Mouse (Mus musculus): ENCODE data around the gene Spats2. TPM values are rescaled to one million over a fixed set of nuclear protein-coding genes. Genes with fewer than 3 reads are reported as not detected.
"Not testable (repeated sequence)": the region's sequence is repeated elsewhere in the genome, so short reads cannot be mapped to it uniquely, and the experiment has no call there.

Spats2 gene
- 0.46 and 1.7 TPM in 2 replicates for total RNA-seq (2017)

DNA sequence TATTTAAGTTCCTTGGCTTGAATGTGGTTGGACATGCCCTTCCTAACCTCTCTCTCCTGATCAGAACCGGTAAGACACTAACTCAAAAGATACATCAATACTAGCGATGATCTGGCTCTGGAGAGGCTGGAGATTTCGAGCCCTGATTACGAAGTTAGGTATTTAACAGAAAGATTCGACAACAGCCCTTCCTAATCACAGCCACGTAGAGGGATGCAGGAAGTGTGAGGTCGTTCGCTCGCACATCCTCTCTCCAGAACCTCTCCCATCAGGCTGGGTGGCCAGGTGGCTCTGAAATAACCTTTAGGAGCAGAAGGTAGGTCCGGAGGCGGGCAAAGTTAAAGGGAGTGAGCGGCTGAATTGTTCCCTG lies at the start of gene Spats2:
TSS of gene Spats2 (plus strand) at position 206 of the 370 bp plus-strand sequence.
- no peak for ATAC-seq (replicated peaks; ENCODE audit: low read depth, poor library complexity, severe bottlenecking)

DNA sequence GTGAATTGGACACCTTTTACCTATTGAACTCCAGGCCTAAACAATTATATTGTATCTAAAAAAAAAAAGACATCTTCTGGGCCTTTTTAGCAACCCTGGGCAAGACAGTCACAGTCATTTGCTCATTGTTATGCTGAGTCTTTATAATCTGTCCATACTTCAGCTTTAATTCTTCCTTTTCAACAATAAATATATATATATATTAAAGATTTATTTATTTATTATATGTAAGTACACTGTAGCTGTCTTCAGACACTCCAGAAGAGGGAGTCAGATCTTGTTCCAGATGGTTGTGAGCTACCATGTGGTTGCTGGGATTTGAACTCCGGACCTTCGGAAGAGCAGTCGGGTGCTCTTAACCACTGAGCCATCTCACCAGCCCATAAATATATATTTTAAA lies 49.7 kb upstream of the Spats2 start:
- not testable (repeated sequence) for ATAC-seq (replicated peaks; ENCODE audit: low read depth, poor library complexity, severe bottlenecking)

DNA sequence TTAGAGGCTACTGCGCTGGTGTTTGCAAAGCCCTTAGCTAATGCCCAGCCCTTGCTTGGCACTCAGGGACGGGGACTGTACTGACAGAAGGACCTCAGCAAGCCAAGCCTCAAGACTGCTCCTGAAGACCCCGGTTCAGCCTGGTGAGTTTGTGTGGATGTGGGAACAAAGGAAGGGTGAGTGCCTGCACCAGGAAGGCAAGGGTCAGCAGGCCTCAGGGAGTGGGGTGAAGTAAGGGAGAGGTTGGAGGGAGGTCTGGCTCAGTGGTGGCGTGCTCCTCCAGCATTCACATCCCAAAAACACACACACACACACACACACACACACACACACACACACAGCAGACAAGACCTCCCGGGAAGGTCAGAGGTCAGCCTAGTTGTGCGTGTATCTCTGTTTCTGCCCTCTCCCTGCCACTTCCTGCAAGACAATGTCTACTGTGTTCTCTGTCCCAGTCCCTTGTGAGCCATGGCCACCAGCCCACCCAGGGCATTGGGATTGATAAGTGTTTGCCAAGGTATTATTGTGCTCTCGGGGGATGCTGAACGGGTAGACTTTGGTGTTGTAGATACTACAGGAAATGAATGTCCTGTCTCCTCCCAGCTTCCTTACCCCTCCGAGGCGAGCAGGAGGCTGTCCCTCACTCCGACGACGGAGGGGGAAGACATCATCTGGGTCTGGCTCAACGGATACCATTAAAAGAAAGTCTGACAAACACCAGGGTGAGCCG lies 47.4 kb upstream of the Spats2 start:
- no peak for ATAC-seq (replicated peaks; ENCODE audit: low read depth, poor library complexity, severe bottlenecking)

DNA sequence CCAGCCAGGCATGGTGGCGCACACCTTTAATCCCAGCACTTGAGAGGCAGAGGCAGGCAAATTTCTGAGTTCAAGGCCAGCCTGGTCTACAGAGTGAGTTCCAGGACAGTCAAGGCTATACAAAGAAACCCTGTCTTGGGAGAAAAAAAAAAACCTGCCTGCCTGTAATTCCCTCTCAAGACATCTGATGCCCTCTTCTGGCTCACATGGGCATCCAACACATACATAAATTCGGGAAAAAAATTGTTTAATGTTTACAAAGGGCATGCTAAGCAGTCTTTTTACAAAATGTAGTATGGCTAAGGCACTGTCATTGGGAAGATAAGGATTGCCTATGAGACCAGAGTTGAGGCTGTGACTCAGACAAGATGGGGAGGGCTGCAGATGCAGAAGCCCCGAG lies 45.9 kb upstream of the Spats2 start:
- no peak for ATAC-seq (replicated peaks; ENCODE audit: low read depth, poor library complexity, severe bottlenecking)

- ATAC-seq (replicated peaks; ENCODE audit: low read depth, poor library complexity, severe bottlenecking): no peak
These were observed 43.4 kb upstream of the Spats2 start for GRCm38 (mm10) chr15:99082322-99082721.

GRCm38 (mm10) chr15:99082840-99083239 lies 42.9 kb upstream of the Spats2 start:
- ATAC-seq (replicated peaks; ENCODE audit: low read depth, poor library complexity, severe bottlenecking): no peak

DNA sequence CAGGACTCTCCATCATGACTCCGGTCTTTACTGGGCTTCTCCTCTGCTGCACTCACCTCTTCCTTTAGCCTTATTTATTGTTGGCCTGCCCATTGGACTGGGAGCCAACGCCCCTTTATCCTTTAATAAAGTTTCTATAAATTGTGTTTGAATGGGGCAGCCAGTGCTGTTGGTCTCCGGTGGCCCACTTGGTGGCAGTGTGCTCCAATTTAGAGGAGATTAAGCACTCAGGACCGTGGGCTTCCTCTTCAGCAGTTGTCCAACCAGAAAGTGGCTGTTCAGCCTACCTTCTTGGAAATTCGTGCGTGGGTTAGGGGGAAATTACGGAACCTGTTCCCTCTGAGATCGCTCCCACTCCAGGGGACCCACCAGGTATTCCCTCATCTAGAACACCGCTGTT lies 42.5 kb upstream of the Spats2 start:
- ATAC-seq (replicated peaks; ENCODE audit: low read depth, poor library complexity, severe bottlenecking): peak; percentile 57

- no peak for ATAC-seq (replicated peaks; ENCODE audit: low read depth, poor library complexity, severe bottlenecking)
These were observed 41.7 kb upstream of the Spats2 start for GRCm38 (mm10) chr15:99083867-99084557.

GRCm38 (mm10) chr15:99084618-99085017 lies 41.1 kb upstream of the Spats2 start:
- ATAC-seq (replicated peaks; ENCODE audit: low read depth, poor library complexity, severe bottlenecking): no peak

DNA sequence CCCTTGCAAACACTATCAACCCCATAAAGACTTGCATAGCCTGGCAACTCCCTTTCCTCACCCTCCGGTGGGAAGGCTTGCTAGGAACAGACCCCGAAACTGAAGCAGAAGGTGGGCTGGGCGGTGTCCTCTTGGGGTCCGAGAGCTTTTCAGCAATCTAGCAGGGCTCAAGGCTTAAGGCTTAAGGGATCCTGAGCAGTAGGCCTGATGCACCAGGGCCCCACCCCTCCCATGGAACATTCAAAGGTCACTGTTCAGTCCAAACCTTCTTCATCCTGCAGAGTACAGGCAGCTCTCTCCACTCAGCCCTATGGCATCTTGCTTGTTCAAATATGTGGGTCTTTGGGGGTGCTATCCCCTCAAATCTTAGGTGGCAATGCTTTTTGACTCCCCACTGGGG lies 39.7 kb upstream of the Spats2 start:
- no peak for ATAC-seq (replicated peaks; ENCODE audit: low read depth, poor library complexity, severe bottlenecking)

GRCm38 (mm10) chr15:99087253-99088075 lies 38.3 kb upstream of the Spats2 start, which contains the start of gene C1ql4:
C1ql4 (minus strand) TSS chr15:99087817.
- no peak; the same call in 1 of the 2 replicates for ATAC-seq (replicated peaks; ENCODE audit: low read depth, poor library complexity, severe bottlenecking)

GRCm38 (mm10) chr15:99088292-99088691 lies 37.4 kb upstream of the Spats2 start:
- ATAC-seq (replicated peaks; ENCODE audit: low read depth, poor library complexity, severe bottlenecking): peak; percentile 87

GRCm38 (mm10) chr15:99089069-99089468 lies 36.6 kb upstream of the Spats2 start:
- no peak for ATAC-seq (replicated peaks; ENCODE audit: low read depth, poor library complexity, severe bottlenecking)

GRCm38 (mm10) chr15:99092870-99093269 lies 32.8 kb upstream of the Spats2 start, which contains the start of gene Dnajc22:
Dnajc22 (plus strand) TSS chr15:99093170.
- no peak for ATAC-seq (replicated peaks; ENCODE audit: low read depth, poor library complexity, severe bottlenecking)

- ATAC-seq (replicated peaks; ENCODE audit: low read depth, poor library complexity, severe bottlenecking): peak; percentile 67
These were observed 32.1 kb upstream of the Spats2 start for GRCm38 (mm10) chr15:99093291-99094258.

GRCm38 (mm10) chr15:99094631-99095270 lies 31.0 kb upstream of the Spats2 start:
- no peak for ATAC-seq (replicated peaks; ENCODE audit: low read depth, poor library complexity, severe bottlenecking)

DNA sequence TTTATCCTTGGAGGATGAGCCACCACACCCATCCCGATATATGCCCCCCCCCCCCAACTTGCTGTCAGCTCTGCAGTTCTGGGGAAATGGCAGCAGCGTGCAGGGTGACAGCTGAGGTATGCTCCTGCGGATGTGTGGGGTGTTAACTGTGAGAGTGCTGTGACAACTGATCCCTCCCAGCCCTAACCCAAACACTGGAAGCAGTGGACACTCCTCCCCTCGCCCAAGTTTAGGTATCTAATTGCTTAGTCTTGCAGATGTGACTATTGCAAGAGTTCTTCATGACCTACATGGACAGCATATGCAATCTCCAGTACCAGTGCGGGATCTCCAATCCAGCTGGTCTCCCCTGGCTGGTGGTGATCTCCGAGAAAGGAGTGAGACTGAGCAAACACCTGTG lies 30.4 kb upstream of the Spats2 start:
- no peak for ATAC-seq (replicated peaks; ENCODE audit: low read depth, poor library complexity, severe bottlenecking)

- ATAC-seq (replicated peaks; ENCODE audit: low read depth, poor library complexity, severe bottlenecking): no peak
These were observed 29.5 kb upstream of the Spats2 start for GRCm38 (mm10) chr15:99096061-99096793.
